Mouse (Mus musculus) limb, embryonic 14.5 days (tissue): ENCODE results near the gene Cryba4. TPM values are rescaled to one million over a fixed set of nuclear protein-coding genes. Genes with fewer than 3 reads are reported as not detected.

ENCODE experiments used
- ATAC-seq: fragments of 200-750 bp; cut with Nextera tagmentation; 2 replicates; pipeline ENCODE4 v1.8.0; 2017; ENCODE audit warnings: low read depth, moderate number of reproducible peaks, moderate TSS enrichment; ENCODE audit not compliant: low FRiP score
- DNase-seq: peaks from one replicate; pipeline ENCODE4 v3.0.0-alpha.2; 2015; ENCODE audit warnings: low spot score
- H3K27ac ChIP-seq: fragments of 300-500 bp; sonication (generic); replicated peaks from 2 replicates; pipeline ENCODE4 v1.5.1; 2014; ENCODE audit warnings: low read depth, mild to moderate bottlenecking, low read length, moderate library complexity, mixed read lengths
- H3K27me3 ChIP-seq: fragments of 300-500 bp; sonication (generic); 2 replicates; pipeline ENCODE4 v1.6.1; 2014; ENCODE audit warnings: low read length, mixed read lengths; ENCODE audit not compliant: control insufficient read depth, insufficient read depth
- H3K36me3 ChIP-seq: fragments of 300-500 bp; sonication (generic); 2 replicates; pipeline ENCODE4 v1.6.1; 2014; ENCODE audit warnings: mild to moderate bottlenecking, low read length, moderate library complexity, mixed read lengths; ENCODE audit not compliant: control insufficient read depth, insufficient read depth
- H3K4me1 ChIP-seq: fragments of 300-500 bp; sonication (generic); 2 replicates; pipeline ENCODE4 v1.6.1; 2014; ENCODE audit warnings: antibody characterized with exemption, low read length, mixed read lengths; ENCODE audit not compliant: control insufficient read depth, insufficient read depth
- H3K4me2 ChIP-seq: fragments of 300-500 bp; sonication (generic); replicated peaks from 2 replicates; pipeline ENCODE4 v1.6.1; 2014; ENCODE audit warnings: low read depth, mild to moderate bottlenecking, low read length, moderate library complexity; ENCODE audit not compliant: severe bottlenecking
- H3K4me3 ChIP-seq: fragments of 300-500 bp; sonication (generic); replicated peaks from 2 replicates; pipeline ENCODE4 v1.5.1; 2014; ENCODE audit warnings: low read length
- H3K9ac ChIP-seq: fragments of 300-500 bp; sonication (generic); 2 replicates; pipeline ENCODE4 v1.6.1; 2014; ENCODE audit warnings: mild to moderate bottlenecking, low read depth, low read length, moderate library complexity; ENCODE audit not compliant: severe bottlenecking
- H3K9me3 ChIP-seq: fragments of 300-500 bp; sonication (generic); 2 replicates; pipeline ENCODE4 v1.6.1; 2016; ENCODE audit warnings: low read length; ENCODE audit not compliant: control insufficient read depth
- POLR2A ChIP-seq: fragments of 200-500 bp; IDR thresholded peaks from 2 replicates; pipeline ENCODE4 v1.8.0; 2012; ENCODE audit warnings: inconsistent platforms, mild to moderate bottlenecking, moderate library complexity, borderline replicate concordance; ENCODE audit not compliant: insufficient read depth, insufficient read length; ENCODE audit errors: extremely low read depth
- WGBS: fragments of 180-500 bp; shearing (Covaris S2); extraction: QIAGEN DNeasy Blood & Tissue Kit; methylation state at CpG from one replicate; pipeline ENCODE4 v1.1.7; 2014; 5-methylcytosine and 5-hydroxymethylcytosine counted together
- polyA plus RNA-seq, 2 experiments: library from polyadenylated mRNA; depleted of rRNA in 1 of 2; stranded (reverse) in 1 of 2; unstranded in 1 of 2; fragments of >200 nt; fragmentation: Nextera tagmentation in 1 of 2; extraction: Ambion mirVana in 1 of 2; gene quantifications; 2 replicates each; pipeline versions ENCODE4 v1.2.1 to v1.2.3; 2012 to 2014

The Cryba4 gene
- polyA plus RNA-seq, 2 experiments = 1.2 to 1.8 TPM

DNA sequence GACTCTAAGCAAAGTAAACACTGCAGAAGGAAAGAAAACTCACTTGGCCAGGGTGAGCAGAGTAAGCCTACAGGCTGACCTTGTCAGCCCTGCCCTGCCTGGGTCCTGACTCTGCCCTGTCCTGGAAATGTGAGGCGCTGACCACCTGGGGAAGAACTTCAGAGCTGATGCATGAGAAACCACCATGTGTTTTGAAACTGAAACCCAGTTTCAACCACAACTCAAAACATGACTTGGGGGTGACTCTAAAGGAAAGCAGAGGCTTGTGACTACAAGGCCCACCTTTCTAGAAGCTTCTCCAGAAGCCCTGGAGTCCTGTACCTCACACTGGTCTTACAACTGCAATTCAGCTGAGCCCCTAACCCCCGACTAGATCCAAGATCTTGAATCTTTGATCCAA, 20.6 kb upstream of the Cryba4 start:
- Histone ChIP-seq H3K4me3 (no peak overlapping the region), H3K9me3 (no peaks in the 10 kb centered on the region), H3K27me3 (0 out of 2 replicates have a peak, but pooled peaks cover 6% of the 10 kb centered on the region), H3K36me3 (no peaks in the 10 kb centered on the region), H3K4me2 (no peak overlapping the region), H3K9ac (no peak overlapping the region), H3K27ac (no peak overlapping the region), H3K4me1 (peaks cover 16% of the 10 kb centered on the region)
- ATAC-seq (no peak), DNase-seq (no peak)
- no peak for TF ChIP-seq POLR2A
- WGBS = 77% methylated on average over 2 of the region's 2 CpGs

DNA sequence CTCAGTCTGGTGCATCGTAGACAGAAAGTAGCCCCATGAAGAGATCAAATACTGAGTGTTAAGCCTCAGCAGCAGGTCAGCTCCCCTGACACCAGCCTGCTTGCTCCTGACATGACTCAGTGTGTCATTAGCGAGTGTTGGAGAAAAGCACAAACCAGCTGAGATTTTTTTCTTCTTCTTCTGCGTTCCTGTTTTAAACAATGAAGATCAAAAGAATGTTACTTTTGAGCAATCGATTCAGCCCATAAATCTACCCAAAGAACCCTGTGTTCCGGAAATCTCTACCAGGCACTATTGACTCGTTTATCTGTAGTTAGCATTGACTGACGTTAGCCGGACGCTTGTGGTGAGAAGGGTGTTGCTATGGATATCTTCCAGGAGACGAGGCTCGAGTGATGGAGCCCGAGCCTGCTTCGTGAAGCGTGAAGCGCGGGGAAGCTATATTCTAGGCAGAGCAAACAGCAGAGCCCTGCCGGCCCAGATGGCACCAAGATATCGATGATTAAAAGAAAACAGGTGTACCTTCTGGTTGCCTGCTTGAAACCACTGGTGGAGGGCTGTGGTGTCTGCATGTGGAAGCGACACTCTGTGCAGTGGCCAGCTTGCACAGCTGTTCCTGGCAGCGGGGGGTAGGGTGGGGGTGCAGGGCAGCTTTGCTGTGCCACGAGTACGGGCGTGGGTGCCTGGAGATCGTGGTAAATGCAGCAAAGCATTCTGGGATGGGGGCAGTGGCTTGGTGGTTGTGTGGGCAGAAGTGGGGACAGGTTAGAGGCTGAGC, 18.6 kb upstream of the Cryba4 start:
- no peak for ATAC-seq
- peaks cover 10% of the 10 kb centered on the region for H3K4me1 ChIP-seq
- no peak overlapping the region for H3K27ac ChIP-seq
- no peak for DNase-seq
- no peak for TF ChIP-seq POLR2A
- H3K27me3 ChIP-seq = 0 out of 2 replicates have a peak, but pooled peaks cover 6% of the 10 kb centered on the region
- no peaks in the 10 kb centered on the region for H3K9me3 ChIP-seq
- no peak overlapping the region for H3K9ac ChIP-seq
- H3K4me3 ChIP-seq = no peak overlapping the region
- no peak overlapping the region for H3K4me2 ChIP-seq
- no peaks in the 10 kb centered on the region for H3K36me3 ChIP-seq
- WGBS = 44% methylated on average over 24 of the region's 24 CpGs

GRCm38 (mm10) chr5:112266011-112266777, 13.9 kb upstream of the Cryba4 start:
- H3K4me3 ChIP-seq = 0 out of 2 replicates have a peak overlapping the region, but pooled peaks have one; percentile 3
- ATAC-seq (no peak), DNase-seq (no peak)
- WGBS = 62% methylated on average over 9 of the region's 9 CpGs
- H3K9me3 ChIP-seq = no peaks in the 10 kb centered on the region
- peaks cover 4% of the 10 kb centered on the region for H3K4me1 ChIP-seq
- no peak overlapping the region for H3K27ac ChIP-seq
- peak overlapping the region; percentile 16; the same call in 1 of the 2 replicates for H3K4me2 ChIP-seq
- H3K9ac ChIP-seq = no peak overlapping the region
- 0 out of 2 replicates have a peak, but pooled peaks cover 6% of the 10 kb centered on the region for H3K27me3 ChIP-seq
- no peaks in the 10 kb centered on the region for H3K36me3 ChIP-seq
- TF ChIP-seq POLR2A = no peak

GRCm38 (mm10) chr5:112265515-112265914, 13.2 kb upstream of the Cryba4 start:
- Histone ChIP-seq H3K9me3 (no peaks in the 10 kb centered on the region), H3K36me3 (no peaks in the 10 kb centered on the region), H3K27me3 (0 out of 2 replicates have a peak, but pooled peaks cover 6% of the 10 kb centered on the region), H3K9ac (no peak overlapping the region), H3K4me3 (0 out of 2 replicates have a peak overlapping the region, but pooled peaks have one; percentile 3), H3K4me1 (peaks cover 4% of the 10 kb centered on the region), H3K27ac (no peak overlapping the region), H3K4me2 (peak overlapping the region; percentile 16; the same call in 1 of the 2 replicates)
- 9% methylated on average over 10 of the region's 10 CpGs for WGBS
- peak; percentile 44; the same call in 1 of the 2 replicates for ATAC-seq
- DNase-seq = no peak
- TF ChIP-seq POLR2A = no peak

DNA sequence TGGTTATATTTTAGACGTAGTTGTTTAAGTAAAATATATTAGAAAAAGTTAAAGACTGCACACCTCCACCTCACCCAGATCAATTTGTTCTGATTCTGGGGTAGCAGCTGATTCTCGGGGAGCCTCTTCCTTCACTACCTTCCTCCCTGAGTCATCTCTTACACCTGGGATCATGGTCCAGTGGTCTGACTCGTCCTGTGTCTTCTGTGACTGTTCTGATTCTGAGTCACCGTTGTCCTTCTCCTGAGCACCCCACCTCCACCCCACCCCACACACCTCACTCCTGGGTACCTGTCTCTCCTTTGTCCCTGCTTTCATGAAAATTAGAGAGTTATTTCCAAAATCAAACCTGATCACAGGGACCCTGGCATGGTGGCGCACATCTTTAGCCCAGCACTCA, 12.8 kb upstream of the Cryba4 start:
- DNase-seq (no peak), ATAC-seq (no peak)
- TF ChIP-seq POLR2A = no peak
- Histone ChIP-seq H3K4me3 (no peak overlapping the region), H3K4me1 (peaks cover 4% of the 10 kb centered on the region), H3K9me3 (no peaks in the 10 kb centered on the region), H3K9ac (no peak overlapping the region), H3K4me2 (no peak overlapping the region), H3K27ac (no peak overlapping the region), H3K27me3 (0 out of 2 replicates have a peak, but pooled peaks cover 6% of the 10 kb centered on the region), H3K36me3 (no peaks in the 10 kb centered on the region)
- 86% methylated on average over 5 of the region's 5 CpGs for WGBS
